Mouse (Mus musculus): Measurements from ENCODE around the gene Dock3. TPM values are rescaled to one million over a fixed set of nuclear protein-coding genes. Genes with fewer than 3 reads are reported as not detected.

Gene Dock3
- 0.83 and 2.8 TPM in 2 replicates for polyA plus RNA-seq (2012; rRNA removed)

GRCm38 (mm10) chr9:107231539-107232139 is at the start of gene Dock3:
Dock3 (minus strand) TSS chr9:107231909.

GRCm38 (mm10) chr9:106891829-106892551 is 339.7 kb downstream of the Dock3 start, which contains the start of gene Manf:
Manf (minus strand) TSS chr9:106891979.

GRCm38 (mm10) chr9:106886828-106887702 is 344.6 kb downstream of the Dock3 start, which contains the start of gene Rbm15b:
Rbm15b (minus strand) TSS chr9:106887428.

Other genes starting within 250 kb of the Dock3 start
- 63.5 and 65.9 TPM in 2 replicates for gene Mapkapk3, start 58.0 kb upstream of the Dock3 start, polyA plus RNA-seq (2012; rRNA removed)
- gene Cish, start 64.1 kb upstream of the Dock3 start, polyA plus RNA-seq (2012; rRNA removed) = 26.1 and 27.6 TPM in 2 replicates
- 18.1 and 18.8 TPM in 2 replicates for gene Hemk1, start 106.4 kb upstream of the Dock3 start, polyA plus RNA-seq (2012; rRNA removed)
- gene 6430571L13Rik, start 108.7 kb upstream of the Dock3 start, polyA plus RNA-seq (2012; rRNA removed) = 0.26 and 0.27 TPM in 2 replicates
- 20.0 and 33.9 TPM in 2 replicates for gene Cacna2d2, start 167.7 kb upstream of the Dock3 start, polyA plus RNA-seq (2012; rRNA removed)